Mouse (Mus musculus) liver, embryonic 14.5 days (tissue): ENCODE data around the gene Ccdc191. TPM values are rescaled to one million over a fixed set of nuclear protein-coding genes. Genes with fewer than 3 reads are reported as not detected.

Experiments
- ATAC-seq: fragments of 200-750 bp; cut with Nextera tagmentation; 2 replicates; pipeline ENCODE4 v1.8.0; 2017; ENCODE audit warnings: moderate number of reproducible peaks, mild to moderate bottlenecking, moderate library complexity; ENCODE audit not compliant: insufficient read depth
- DNase-seq, 3 experiments: peaks; one replicate each; pipeline ENCODE4 v3.0.0-alpha.2; 2012 to 2013; ENCODE audit warnings: low read depth in 3 of 3, low spot score in 3 of 3
- H3K27ac ChIP-seq: fragments of 300-500 bp; sonication (generic); 2 replicates; pipeline ENCODE4 v1.5.1; 2014; ENCODE audit warnings: moderate library complexity, mild to moderate bottlenecking, control low read depth, inconsistent platforms
- H3K27me3 ChIP-seq: fragments of 300-500 bp; sonication (generic); 2 replicates; pipeline ENCODE4 v1.6.1; 2014; ENCODE audit warnings: mild to moderate bottlenecking, low read length, moderate library complexity; ENCODE audit not compliant: control insufficient read depth, insufficient read depth
- H3K36me3 ChIP-seq: fragments of 300-500 bp; sonication (generic); replicated peaks from 2 replicates; pipeline ENCODE4 v1.6.1; 2014; ENCODE audit warnings: low read depth; ENCODE audit not compliant: control insufficient read depth, insufficient read depth
- H3K4me1 ChIP-seq, 2 experiments: fragments of 200-500 bp in 1 of 2; fragments of 300-500 bp in 1 of 2; sonication (generic) in 1 of 2; replicated peaks; 2 replicates each; pipeline ENCODE4 v1.6.1; 2012 to 2014; ENCODE audit warnings: antibody characterized with exemption in 1 of 2, inconsistent platforms in 1 of 2, low read length in 1 of 2; ENCODE audit not compliant: control insufficient read depth in 2 of 2, insufficient read depth in 2 of 2
- H3K4me2 ChIP-seq: fragments of 300-500 bp; sonication (generic); 2 replicates; pipeline ENCODE4 v1.6.1; 2014; ENCODE audit warnings: low read depth, mild to moderate bottlenecking, control low read depth, moderate library complexity
- H3K4me3 ChIP-seq, 2 experiments: fragments of 200-500 bp in 1 of 2; fragments of 300-500 bp in 1 of 2; sonication (generic) in 1 of 2; 2 replicates each; pipeline ENCODE4 v1.5.1; 2012 to 2014; ENCODE audit warnings: low read depth in 2 of 2, low read length in 2 of 2, mild to moderate bottlenecking in 2 of 2, control low read depth in 1 of 2, inconsistent platforms in 1 of 2, moderate library complexity in 1 of 2; ENCODE audit not compliant: insufficient read depth in 1 of 2
- H3K9ac ChIP-seq: fragments of 300-500 bp; sonication (generic); replicated peaks from 2 replicates; pipeline ENCODE4 v1.6.1; 2014; ENCODE audit warnings: mild to moderate bottlenecking, control low read depth, moderate library complexity
- H3K9me3 ChIP-seq: fragments of 300-500 bp; sonication (generic); 2 replicates; pipeline ENCODE4 v1.6.1; 2016; ENCODE audit warnings: low read length, mixed read lengths; ENCODE audit not compliant: control insufficient read depth
- CTCF ChIP-seq: IDR thresholded peaks from 2 replicates; pipeline ENCODE4 v1.5.1; 2016; ENCODE audit warnings: antibody characterized with exemption, low read depth, control low read depth
- EP300 ChIP-seq: IDR thresholded peaks from 2 replicates; pipeline ENCODE4 v1.6.1; 2016; ENCODE audit warnings: antibody characterized with exemption, low read depth
- WGBS: fragments of 180-500 bp; shearing (Covaris S2); extraction: QIAGEN DNeasy Blood & Tissue Kit; methylation state at CpG from one replicate; pipeline ENCODE4 v1.1.7; 2014; ENCODE audit not compliant: insufficient replicate concordance; 5-methylcytosine and 5-hydroxymethylcytosine counted together
- polyA plus RNA-seq, 2 experiments: library from polyadenylated mRNA; depleted of rRNA in 1 of 2; stranded (reverse) in 1 of 2; unstranded in 1 of 2; fragments of >200 nt; fragmentation: Nextera tagmentation in 1 of 2; extraction: Ambion mirVana in 1 of 2; gene quantifications; 2 replicates each; pipeline versions ENCODE4 v1.2.1 to v1.2.3; 2012 to 2014

Gene Ccdc191
- polyA plus RNA-seq, 2 experiments = 0.92 to 1.8 TPM

- Histone ChIP-seq H3K9me3 (no peaks in the 10 kb centered on the region), H3K36me3 (no peaks in the 10 kb centered on the region), H3K9ac (no peak overlapping the region), H3K4me3 (no peak overlapping the region), H3K27me3 (no peaks in the 10 kb centered on the region), H3K4me2 (no peak overlapping the region), H3K27ac (no peak overlapping the region), H3K4me1 (no peaks in the 10 kb centered on the region)
- WGBS = 84% methylated on average over 2 of the region's 2 CpGs
- no peak for TF ChIP-seq EP300
- TF ChIP-seq CTCF = no peak
- DNase-seq = no peak
- no peak for ATAC-seq
These were observed 82.8 kb downstream of the Ccdc191 start for GRCm38 (mm10) chr16:43972391-43972790.

GRCm38 (mm10) chr16:43973147-43973546, 83.5 kb downstream of the Ccdc191 start:
- TF ChIP-seq CTCF (no peak), EP300 (no peak)
- H3K27me3 ChIP-seq = no peaks in the 10 kb centered on the region; the same call in 1 of the 2 replicates
- H3K4me3 ChIP-seq = no peak overlapping the region
- no peak overlapping the region for H3K27ac ChIP-seq
- no peak overlapping the region for H3K4me2 ChIP-seq
- no peak overlapping the region for H3K9ac ChIP-seq
- no peaks in the 10 kb centered on the region for H3K9me3 ChIP-seq
- whole genome bisulfite sequencing = 69% methylated on average over 11 of the region's 11 CpGs
- H3K36me3 ChIP-seq = no peaks in the 10 kb centered on the region
- ATAC-seq = no peak
- no peak for DNase-seq
- no peaks in the 10 kb centered on the region for H3K4me1 ChIP-seq

- peaks cover under 1% of the 10 kb centered on the region for H3K27me3 ChIP-seq
- no peak overlapping the region for H3K9ac ChIP-seq
- H3K9me3 ChIP-seq = no peaks in the 10 kb centered on the region
- no peak overlapping the region for H3K27ac ChIP-seq
- no peak overlapping the region for H3K4me2 ChIP-seq
- 70% methylated on average over 22 of the region's 22 CpGs for WGBS
- no peak for TF ChIP-seq EP300
- no peak for TF ChIP-seq CTCF
- no peaks in the 10 kb centered on the region for H3K4me1 ChIP-seq
- H3K36me3 ChIP-seq = no peaks in the 10 kb centered on the region
- no peak overlapping the region for H3K4me3 ChIP-seq
- DNase-seq (no peak), ATAC-seq (no peak)
These were observed 84.1 kb downstream of the Ccdc191 start for GRCm38 (mm10) chr16:43973606-43974220.

- Histone ChIP-seq H3K4me1 (no peaks in the 10 kb centered on the region), H3K27ac (no peak overlapping the region), H3K27me3 (peaks cover 12% of the 10 kb centered on the region), H3K4me2 (peak overlapping the region; percentile 86), H3K9me3 (no peaks in the 10 kb centered on the region), H3K9ac (no peak overlapping the region), H3K4me3 (peak overlapping the region; percentile 54 to 72), H3K36me3 (no peaks in the 10 kb centered on the region)
- ATAC-seq (no peak), DNase-seq (no peak)
- 31% methylated on average over 7 of the region's 7 CpGs for WGBS
- TF ChIP-seq CTCF (no peak), EP300 (no peak)
These were observed 89.4 kb downstream of the Ccdc191 start for GRCm38 (mm10) chr16:43979010-43979327.

DNA sequence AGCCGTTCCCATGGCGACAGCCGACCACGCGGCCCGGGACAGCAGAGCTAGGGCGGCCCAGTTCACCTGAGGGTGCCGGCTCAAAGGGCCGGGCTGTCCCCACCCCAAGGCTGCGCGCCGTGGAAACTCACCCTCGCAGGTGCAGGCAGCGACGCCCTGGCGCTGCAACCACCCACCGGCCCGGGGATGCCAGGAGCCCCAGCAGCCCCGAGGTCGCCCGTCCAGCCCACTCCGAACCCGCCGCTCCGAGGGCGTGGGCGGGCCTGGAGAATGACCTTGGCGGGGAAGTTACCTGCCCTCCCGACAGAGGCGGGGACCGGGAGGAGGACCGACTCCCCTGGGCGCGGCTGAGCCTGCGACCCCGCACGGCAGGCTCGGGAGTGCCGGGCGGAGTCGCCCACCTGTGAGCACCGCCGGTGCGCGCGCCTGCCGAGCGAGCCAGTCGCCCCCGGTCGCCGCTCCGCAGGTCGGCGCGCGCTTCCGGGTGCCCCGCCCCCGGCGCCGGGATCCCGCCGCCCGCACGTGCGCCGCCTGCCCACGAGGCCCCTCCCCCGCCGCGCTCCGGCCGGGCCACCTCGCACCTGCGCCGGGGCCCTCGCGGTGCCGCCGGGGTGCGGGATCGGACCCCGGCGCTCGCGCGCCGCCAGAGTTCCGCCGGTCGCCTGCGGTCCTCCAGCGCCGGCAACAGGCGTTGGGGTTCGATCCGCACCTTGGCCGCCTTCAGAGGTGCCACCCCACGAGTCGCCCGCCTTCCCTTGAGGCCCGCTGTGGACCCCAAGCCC, 89.9 kb downstream of the Ccdc191 start, which contains the start of gene Zdhhc23:
Gene Zdhhc23 (minus strand): TSS at position 464 of the 782 bp plus-strand sequence.
- Histone ChIP-seq H3K9ac (peak within 1 kb of the TSS; percentile 27; the same call in 1 of the 2 replicates), H3K27me3 (peaks cover 12% of the 10 kb centered on the region), H3K36me3 (no peaks in the 10 kb centered on the region), H3K27ac (no peak within 1 kb of the TSS), H3K4me1 (no peaks in the 10 kb centered on the region), H3K4me3 (peak within 1 kb of the TSS; percentile 54 to 72), H3K9me3 (no peaks in the 10 kb centered on the region), H3K4me2 (peak within 1 kb of the TSS; percentile 86)
- TF ChIP-seq EP300 = no peak
- no peak for TF ChIP-seq CTCF
- WGBS = under 1% methylated on average over 101 of the region's 103 CpGs
- ATAC-seq (peak; percentile 79), DNase-seq (no peak)
